Mouse (Mus musculus) stomach, embryonic 14.5 days (tissue): ENCODE data around the gene Trim21. TPM values are rescaled to one million over a fixed set of nuclear protein-coding genes. Genes with fewer than 3 reads are reported as not detected.

Source experiments
- ATAC-seq: fragments of 200-750 bp; cut with Nextera tagmentation; 2 replicates; pipeline ENCODE4 v1.8.0; 2017; ENCODE audit warnings: low read depth, moderate TSS enrichment; ENCODE audit not compliant: insufficient number of reproducible peaks, insufficient read depth, low FRiP score
- H3K27ac ChIP-seq: fragments of 300-500 bp; sonication (generic); 2 replicates; pipeline ENCODE4 v1.5.1; 2014; ENCODE audit warnings: mild to moderate bottlenecking, low read length, moderate library complexity, mixed read lengths
- H3K27me3 ChIP-seq: fragments of 300-500 bp; sonication (generic); 2 replicates; pipeline ENCODE4 v1.6.1; 2014; ENCODE audit warnings: low read length, control low read depth, mixed read lengths; ENCODE audit not compliant: control insufficient read depth, insufficient read depth
- H3K36me3 ChIP-seq: fragments of 300-500 bp; sonication (generic); 2 replicates; pipeline ENCODE4 v1.6.1; 2014; ENCODE audit warnings: mild to moderate bottlenecking, control low read depth, low read length, moderate library complexity, mixed read lengths; ENCODE audit not compliant: control insufficient read depth, insufficient read depth
- H3K4me1 ChIP-seq: fragments of 300-500 bp; sonication (generic); 2 replicates; pipeline ENCODE4 v1.6.1; 2014; ENCODE audit warnings: low read length, control low read depth, mixed read lengths; ENCODE audit not compliant: control insufficient read depth, insufficient read depth
- H3K4me2 ChIP-seq: fragments of 300-500 bp; sonication (generic); replicated peaks from 2 replicates; pipeline ENCODE4 v1.6.1; 2014; ENCODE audit warnings: low read depth, low read length, control low read depth
- H3K4me3 ChIP-seq: fragments of 300-500 bp; sonication (generic); 2 replicates; pipeline ENCODE4 v1.5.1; 2014; ENCODE audit warnings: low read depth, low read length, control low read depth
- H3K9ac ChIP-seq: fragments of 300-500 bp; sonication (generic); replicated peaks from 2 replicates; pipeline ENCODE4 v1.6.1; 2014; ENCODE audit warnings: low read depth, mild to moderate bottlenecking, control low read depth, low read length, moderate library complexity, mixed read lengths
- H3K9me3 ChIP-seq: fragments of 300-500 bp; sonication (generic); 2 replicates; pipeline ENCODE4 v1.6.1; 2016; ENCODE audit warnings: low read depth, low read length, control low read depth; ENCODE audit not compliant: control insufficient read depth
- WGBS: fragments of 180-500 bp; shearing (Covaris S2); extraction: QIAGEN DNeasy Blood & Tissue Kit; methylation state at CpG from one replicate; pipeline ENCODE4 v1.1.7; 2014; 5-methylcytosine and 5-hydroxymethylcytosine counted together
- polyA plus RNA-seq: library from polyadenylated mRNA; unstranded; fragments of >200 nt; fragmentation: Nextera tagmentation; extraction: Ambion mirVana; gene quantifications from 2 replicates; pipeline ENCODE4 v1.2.1, GENCODE M21; 2014

The Trim21 gene
- polyA plus RNA-seq, 1 experiment from 2014 or later, result 0.97 TPM

GRCm38 (mm10) chr7:102549570-102549969, 15.7 kb downstream of the Trim21 start, which contains the start of gene Olfr549:
Olfr549 (plus strand) TSS chr7:102549870.
- H3K27me3 ChIP-seq, result no peaks in the 10 kb centered on the region
- H3K27ac ChIP-seq, result no peak within 1 kb of the TSS
- H3K9me3 ChIP-seq, result no peaks in the 10 kb centered on the region
- no peaks in the 10 kb centered on the region for H3K36me3 ChIP-seq
- no peaks in the 10 kb centered on the region for H3K4me1 ChIP-seq
- no peak within 1 kb of the TSS for H3K4me3 ChIP-seq
- H3K9ac ChIP-seq, result no peak within 1 kb of the TSS
- no peak within 1 kb of the TSS for H3K4me2 ChIP-seq
- ATAC-seq, result no peak
- 88% methylated on average over 3 of the region's 3 CpGs for WGBS

- Histone ChIP-seq H3K4me2 (no peak overlapping the region), H3K36me3 (no peaks in the 10 kb centered on the region), H3K27ac (no peak overlapping the region), H3K9ac (no peak overlapping the region), H3K27me3 (no peaks in the 10 kb centered on the region), H3K4me1 (no peaks in the 10 kb centered on the region), H3K9me3 (no peaks in the 10 kb centered on the region), H3K4me3 (no peak overlapping the region)
- no peak for ATAC-seq
- 58% methylated on average over 3 of the region's 3 CpGs for WGBS
Measured at GRCm38 (mm10) chr7:102541251-102541650, 24.0 kb downstream of the Trim21 start.

- H3K4me1 ChIP-seq, result no peaks in the 10 kb centered on the region
- WGBS, result 93% methylated on average over 2 of the region's 2 CpGs
- no peak for ATAC-seq
- H3K4me3 ChIP-seq, result no peak within 1 kb of the TSS
- no peaks in the 10 kb centered on the region for H3K36me3 ChIP-seq
- no peaks in the 10 kb centered on the region for H3K9me3 ChIP-seq
- H3K4me2 ChIP-seq, result no peak within 1 kb of the TSS
- H3K9ac ChIP-seq, result no peak within 1 kb of the TSS
- H3K27ac ChIP-seq, result no peak within 1 kb of the TSS
- no peaks in the 10 kb centered on the region for H3K27me3 ChIP-seq
Measured at GRCm38 (mm10) chr7:102540596-102540995, 24.7 kb downstream of the Trim21 start, which contains the start of gene Olfr548-ps1. Olfr548-ps1 (plus strand) TSS chr7:102540896.

GRCm38 (mm10) chr7:102534449-102534848, 30.8 kb downstream of the Trim21 start, which contains the start of gene Olfr547:
Olfr547 (plus strand) TSS chr7:102534749.
- Histone ChIP-seq H3K4me1 (no peaks in the 10 kb centered on the region), H3K4me3 (no peak within 1 kb of the TSS), H3K4me2 (no peak within 1 kb of the TSS), H3K36me3 (no peaks in the 10 kb centered on the region), H3K9me3 (no peaks in the 10 kb centered on the region), H3K9ac (no peak within 1 kb of the TSS), H3K27me3 (no peaks in the 10 kb centered on the region), H3K27ac (no peak within 1 kb of the TSS)
- no peak for ATAC-seq
- WGBS, result 82% methylated on average over 1 of the region's 1 CpGs

- Histone ChIP-seq H3K4me3 (no peak overlapping the region), H3K9me3 (no peaks in the 10 kb centered on the region), H3K9ac (no peak overlapping the region), H3K36me3 (no peaks in the 10 kb centered on the region), H3K27me3 (no peaks in the 10 kb centered on the region), H3K4me2 (no peak overlapping the region), H3K4me1 (no peaks in the 10 kb centered on the region), H3K27ac (no peak overlapping the region)
- no peak for ATAC-seq
- WGBS, result 79% methylated on average over 1 of the region's 1 CpGs
Measured at GRCm38 (mm10) chr7:102529052-102529451, 36.2 kb downstream of the Trim21 start.

GRCm38 (mm10) chr7:102517051-102517335, 48.3 kb downstream of the Trim21 start:
- no peak overlapping the region for H3K4me2 ChIP-seq
- H3K9me3 ChIP-seq, result no peaks in the 10 kb centered on the region
- no peaks in the 10 kb centered on the region for H3K4me1 ChIP-seq
- no peak overlapping the region for H3K9ac ChIP-seq
- 84% methylated on average over 2 of the region's 2 CpGs for WGBS
- H3K36me3 ChIP-seq, result no peaks in the 10 kb centered on the region
- H3K27ac ChIP-seq, result no peak overlapping the region
- ATAC-seq, result no peak
- no peak overlapping the region for H3K4me3 ChIP-seq
- H3K27me3 ChIP-seq, result no peaks in the 10 kb centered on the region

- Histone ChIP-seq H3K27me3 (no peaks in the 10 kb centered on the region), H3K4me2 (no peak overlapping the region), H3K36me3 (no peaks in the 10 kb centered on the region), H3K27ac (no peak overlapping the region), H3K9ac (no peak overlapping the region), H3K9me3 (no peaks in the 10 kb centered on the region), H3K4me3 (no peak overlapping the region), H3K4me1 (no peaks in the 10 kb centered on the region)
- ATAC-seq, result no peak
- 78% methylated on average over 10 of the region's 10 CpGs for WGBS
Measured at GRCm38 (mm10) chr7:102516261-102517050, 48.8 kb downstream of the Trim21 start.

GRCm38 (mm10) chr7:102514144-102514543, 51.1 kb downstream of the Trim21 start:
- ATAC-seq, result no peak
- 68% methylated on average over 4 of the region's 4 CpGs for WGBS

More at GRCm38 (mm10) chr7:102514144-102514543, 51.1 kb downstream of the Trim21 start:
- no peaks in the 10 kb centered on the region for H3K4me1 ChIP-seq
- no peak overlapping the region for H3K9ac ChIP-seq
- no peak overlapping the region for H3K4me2 ChIP-seq
- no peaks in the 10 kb centered on the region for H3K27me3 ChIP-seq
- H3K4me3 ChIP-seq, result no peak overlapping the region
- no peaks in the 10 kb centered on the region for H3K36me3 ChIP-seq
- H3K27ac ChIP-seq, result no peak overlapping the region
- no peaks in the 10 kb centered on the region for H3K9me3 ChIP-seq
